Mouse (Mus musculus): ENCODE measurements at regions not wholly inside any gene's neighbourhood (a gene's known extent, or its start where the extent isn't known, plus 50 kb on each side); places are given as distances from the start of the nearest gene placed in this dataset.

GRCm38 (mm10) chr12:97360656-97361055 lies 898.6 kb downstream of the Galc start:
- in situ Hi-C loops (cut with MboI, MseI) = no loop called here

DNA sequence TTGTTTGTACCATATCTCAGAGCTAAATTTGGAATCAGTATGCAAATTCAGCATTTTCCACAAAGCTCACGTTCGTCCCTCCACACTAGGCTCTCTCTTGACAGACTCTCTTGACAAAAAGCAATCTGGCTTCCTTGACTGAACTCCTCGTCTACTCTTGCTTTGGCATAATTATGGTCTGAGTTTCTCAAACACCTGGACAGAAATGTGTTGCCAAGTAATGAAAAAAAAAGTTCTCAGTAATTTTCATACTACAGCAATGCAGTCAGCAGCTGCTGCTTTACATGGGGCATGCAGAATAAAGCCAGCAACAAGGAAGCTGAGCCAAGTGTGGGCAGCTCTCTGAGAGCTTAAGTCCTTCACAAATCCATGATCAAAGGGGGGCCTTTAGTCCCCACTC lies 932.7 kb downstream of the Galc start:
- in situ Hi-C loops (cut with MboI, MseI) = no loop called here

DNA sequence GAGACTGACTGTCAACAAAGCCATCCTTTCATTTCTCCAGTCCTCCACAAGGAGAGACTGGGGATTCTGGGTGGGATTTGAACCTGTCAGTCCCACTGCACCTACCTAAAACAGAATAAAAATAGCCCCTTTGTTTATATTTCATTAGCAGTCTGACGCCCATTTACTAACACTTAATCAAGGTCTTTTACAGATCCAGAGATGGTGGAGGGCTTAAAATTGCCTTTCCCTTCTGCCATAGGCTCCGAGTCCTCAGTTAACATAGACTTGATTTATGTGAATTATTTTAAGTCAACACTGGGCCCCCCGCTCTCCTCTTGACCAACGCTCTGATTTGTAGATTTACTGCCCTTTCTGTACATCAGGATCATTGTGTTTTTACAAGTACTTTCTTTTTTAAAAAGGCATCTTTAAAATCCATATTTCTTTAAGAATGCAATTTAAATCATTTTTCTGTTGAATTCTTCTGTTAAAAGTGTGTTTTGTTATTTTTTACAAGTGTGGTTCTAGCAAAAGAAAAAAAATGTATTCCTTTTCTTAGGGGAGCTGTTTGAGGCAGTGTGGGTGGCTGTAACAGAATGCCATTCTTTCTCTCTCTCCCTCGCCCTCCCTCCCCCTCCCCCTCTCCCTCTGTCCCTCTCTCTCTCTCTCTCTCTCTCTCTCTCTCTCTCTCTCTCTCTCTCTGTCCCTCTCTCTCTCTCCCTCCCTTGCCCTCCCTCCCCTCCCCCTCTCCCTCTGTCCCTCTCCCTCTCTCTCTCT lies 946.8 kb downstream of the Galc start:
- in situ Hi-C loops (cut with MboI, MseI) = no loop called here

DNA sequence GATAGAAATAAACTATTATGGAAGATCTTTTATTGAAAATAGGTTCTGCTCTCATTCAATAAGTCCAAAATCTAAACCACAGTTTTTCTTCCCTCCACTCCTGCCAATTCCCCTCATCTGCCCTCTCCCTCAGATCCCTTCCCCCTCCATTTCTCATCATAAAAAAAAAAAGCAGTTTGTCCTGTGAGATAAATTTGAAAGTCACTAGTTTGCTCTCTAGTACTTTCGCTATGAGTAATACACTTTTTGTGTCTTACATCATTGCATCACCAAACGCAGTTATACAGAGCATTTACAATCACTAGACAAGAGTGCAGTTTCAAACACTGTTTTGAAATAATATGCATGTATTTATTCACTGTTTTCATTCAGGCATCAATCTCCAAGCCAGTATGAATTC lies 980.5 kb downstream of the Galc start:
- in situ Hi-C loops (cut with MboI, MseI) = no loop called here

- in situ Hi-C loops (cut with MboI, MseI) = no loop called here
Measured at GRCm38 (mm10) chr12:97278331-97278730, 980.9 kb downstream of the Galc start.

Data from T-helper 1 cell (primary cell).